Mouse (Mus musculus): ENCODE measurements around the gene Lingo2.

- TF ChIP-seq MAFK (IDR thresholded peaks at IDR 0.05; ENCODE audit: insufficient read depth, low read depth, low read length) (no peak), CHD2 (IDR thresholded peaks at IDR 0.05; ENCODE audit: low read depth, low read length) (no peak), ZNF384 (IDR thresholded peaks at IDR 0.05; ENCODE audit: low read depth, low read length) (no peak), ZC3H11A (IDR thresholded peaks at IDR 0.05; ENCODE audit: borderline replicate concordance, low read depth, low read length) (no peak), HCFC1 (IDR thresholded peaks at IDR 0.05; ENCODE audit: borderline replicate concordance, insufficient read depth, low read length) (no peak)
These were observed 1105.0 kb downstream of the Lingo2 start for GRCm38 (mm10) chr4:35846518-35846917.

Measured in ES-E14 (cell line).